Mouse (Mus musculus) liver, embryonic 14.5 days (tissue): ENCODE measurements at regions not wholly inside any gene's neighbourhood (a gene's known extent, or its start where the extent isn't known, plus 50 kb on each side); places are given as distances from the start of the nearest gene placed in this dataset.

Experiments used
- CTCF ChIP-seq: IDR thresholded peaks from 2 replicates; pipeline ENCODE4 v1.5.1; 2016; ENCODE audit warnings: antibody characterized with exemption, low read depth, control low read depth
- EP300 ChIP-seq: IDR thresholded peaks from 2 replicates; pipeline ENCODE4 v1.6.1; 2016; ENCODE audit warnings: antibody characterized with exemption, low read depth

DNA sequence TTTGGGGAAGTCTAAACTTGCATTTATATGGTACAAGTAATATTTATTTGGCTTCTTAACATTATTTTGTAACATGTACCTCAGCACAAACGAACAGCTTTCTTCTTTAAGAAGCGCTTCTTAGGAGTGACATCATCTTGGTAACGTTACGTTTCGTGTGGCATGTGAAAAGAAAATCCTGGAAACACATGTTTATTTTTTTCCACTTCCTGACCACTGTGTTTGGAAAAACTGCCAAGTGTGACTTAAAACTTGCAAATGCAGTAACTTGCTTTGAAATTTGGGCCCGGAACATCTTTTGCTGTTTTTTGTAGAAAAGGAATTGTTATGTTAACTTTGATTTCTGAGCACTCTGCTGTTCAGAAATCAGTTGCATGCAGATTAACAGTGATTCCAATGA, 88.6 kb upstream of the Zeb2 start:
- no peak for TF ChIP-seq EP300
- no peak for TF ChIP-seq CTCF
